Mouse (Mus musculus) CD8-positive naive resting alpha-beta T cell, adult 2 months (primary cell): ENCODE measurements around the gene Rhot2.

ENCODE experiments used
- DNase-seq, 2 experiments: peaks; one replicate each; pipeline ENCODE4 v3.0.0; 2022; ENCODE audit warnings: low read depth in 2 of 2, low spot score in 2 of 2

Gene Rhot2

GRCm38 (mm10) chr17:25844396-25844901 is at the start of gene Rhot2:
Gene Rhot2 (minus strand): TSS chr17:25844851.
- peak; percentile 92 to 96 for DNase-seq

- DNase-seq = peak; percentile 58 to 63
These were observed 49.4 kb upstream of the Rhot2 start for GRCm38 (mm10) chr17:25893975-25894617.

- no peak for DNase-seq
These were observed 44.2 kb upstream of the Rhot2 start for GRCm38 (mm10) chr17:25888837-25889236.

GRCm38 (mm10) chr17:25887467-25887866 is 42.8 kb upstream of the Rhot2 start:
- DNase-seq = no peak

- no peak for DNase-seq
These were observed 42.2 kb upstream of the Rhot2 start for GRCm38 (mm10) chr17:25886806-25887205.

GRCm38 (mm10) chr17:25885636-25886035 is 41.0 kb upstream of the Rhot2 start:
- DNase-seq = no peak

- no peak for DNase-seq
These were observed 39.2 kb upstream of the Rhot2 start for GRCm38 (mm10) chr17:25883824-25884223.

- DNase-seq = no peak
These were observed 38.6 kb upstream of the Rhot2 start for GRCm38 (mm10) chr17:25883268-25883667.

GRCm38 (mm10) chr17:25882306-25882705 is 37.7 kb upstream of the Rhot2 start:
- no peak for DNase-seq

GRCm38 (mm10) chr17:25881691-25882090 is 37.0 kb upstream of the Rhot2 start:
- DNase-seq = no peak

- DNase-seq = no peak
These were observed 36.4 kb upstream of the Rhot2 start for GRCm38 (mm10) chr17:25880913-25881641.

- no peak for DNase-seq
These were observed 35.7 kb upstream of the Rhot2 start, which contains the start of gene Wfikkn1 for GRCm38 (mm10) chr17:25880196-25880910. Gene Wfikkn1 (minus strand): TSS chr17:25880858.

- DNase-seq = no peak
These were observed 35.1 kb upstream of the Rhot2 start for GRCm38 (mm10) chr17:25879750-25880149.

GRCm38 (mm10) chr17:25879261-25879660 is 34.6 kb upstream of the Rhot2 start:
- no peak for DNase-seq

- no peak for DNase-seq
These were observed 34.0 kb upstream of the Rhot2 start for GRCm38 (mm10) chr17:25878611-25879180.

GRCm38 (mm10) chr17:25877741-25878610 is 33.3 kb upstream of the Rhot2 start:
- DNase-seq = no peak

GRCm38 (mm10) chr17:25877025-25877424 is 32.4 kb upstream of the Rhot2 start:
- no peak for DNase-seq

- no peak for DNase-seq
These were observed 31.8 kb upstream of the Rhot2 start for GRCm38 (mm10) chr17:25876347-25876915.

GRCm38 (mm10) chr17:25875171-25876136 is 30.8 kb upstream of the Rhot2 start:
- DNase-seq = peak; percentile 76 to 78
